Mouse (Mus musculus) G1E (cell line): Measurements from ENCODE around the gene Tppp3. TPM values are rescaled to one million over a fixed set of nuclear protein-coding genes. Genes with fewer than 3 reads are reported as not detected.

ENCODE experiments used
- ATAC-seq: 2 replicates; pipeline ENCODE4 v1.8.0; 2016; ENCODE audit warnings: mild to moderate bottlenecking; ENCODE audit not compliant: insufficient number of reproducible peaks, poor library complexity, low FRiP score, severe bottlenecking; ENCODE audit errors: extremely low read depth
- DNase-seq: peaks from one replicate; pipeline ENCODE4 v3.0.0; 2012; ENCODE audit warnings: low spot score
- H3K27me3 ChIP-seq: 2 replicates; pipeline ENCODE4 v1.6.1; 2012; ENCODE audit warnings: mild to moderate bottlenecking, low read length, inconsistent platforms; ENCODE audit not compliant: insufficient read depth
- H3K36me3 ChIP-seq: replicated peaks from 2 replicates; pipeline ENCODE3; 2012; ENCODE audit warnings: mild to moderate bottlenecking, inconsistent platforms
- H3K4me1 ChIP-seq: 2 replicates; pipeline ENCODE4 v1.6.1; 2012; ENCODE audit warnings: low read depth, low read length, inconsistent platforms, mixed read lengths; ENCODE audit not compliant: insufficient read depth
- H3K4me3 ChIP-seq: 2 replicates; pipeline ENCODE4 v1.5.1; 2012; ENCODE audit warnings: low read depth, mild to moderate bottlenecking, inconsistent platforms, low read length, moderate library complexity, mixed read lengths
- H3K9me3 ChIP-seq: replicated peaks from 2 replicates; pipeline ENCODE4 v1.6.1; 2012; ENCODE audit warnings: inconsistent platforms
- CTCF ChIP-seq: IDR thresholded peaks from 2 replicates; pipeline ENCODE4 v1.5.1; 2012; ENCODE audit warnings: low read depth, low read length, inconsistent platforms, mixed read lengths
- GATA1 ChIP-seq: IDR thresholded peaks from 2 replicates; pipeline ENCODE4 v1.6.1; 2012; ENCODE audit warnings: borderline replicate concordance, low read length, inconsistent platforms, mixed read lengths
- GATA2 ChIP-seq: IDR thresholded peaks from 2 replicates; pipeline ENCODE4 v1.6.1; 2012; ENCODE audit warnings: low read depth, low read length, inconsistent platforms, borderline replicate concordance
- POLR2AphosphoS5 ChIP-seq: IDR thresholded peaks from 2 replicates; pipeline ENCODE4 v1.6.1; 2012; ENCODE audit warnings: low read depth, low read length, inconsistent platforms; ENCODE audit not compliant: insufficient replicate concordance
- TAL1 ChIP-seq: conservative IDR thresholded peaks from 2 replicates; pipeline ENCODE4 v1.6.1; 2012; ENCODE audit warnings: low read depth, low read length, inconsistent platforms, mixed read lengths
- polyA plus RNA-seq: library from polyadenylated mRNA; stranded (reverse); fragments of >175 nt; gene quantifications from 2 replicates; pipeline ENCODE4 v1.2.3, GENCODE M21; 2012
- total RNA-seq, 2 experiments: library from RNA; stranded (forward) in 1 of 2; stranded (reverse) in 1 of 2; fragments of 200-1000 nt in 1 of 2; fragments of >200 nt in 1 of 2; fragmentation: Nextera tagmentation in 1 of 2; gene quantifications; 2 replicates each; pipeline ENCODE4 v1.2.3; 2014 to 2017

Gene Tppp3
- total and polyA plus RNA-seq, 3 experiments, result not detected

- DNase-seq, result no peak
- no peak for ATAC-seq
- Histone ChIP-seq H3K36me3 (no peaks in the 10 kb centered on the region), H3K4me1 (no peaks in the 10 kb centered on the region), H3K27me3 (peaks cover 44% of the 10 kb centered on the region), H3K9me3 (no peaks in the 10 kb centered on the region), H3K4me3 (no peak overlapping the region)
- TF ChIP-seq TAL1 (no peak), CTCF (no peak), POLR2AphosphoS5 (no peak), GATA1 (no peak), GATA2 (no peak)
These were observed 2.2 kb downstream of the Tppp3 start for GRCm38 (mm10) chr8:105469041-105469695.

GRCm38 (mm10) chr8:105468002-105468720 lies 3.2 kb downstream of the Tppp3 start:
- DNase-seq, result no peak
- Histone ChIP-seq H3K36me3 (no peaks in the 10 kb centered on the region), H3K27me3 (peaks cover 39% of the 10 kb centered on the region), H3K4me1 (no peaks in the 10 kb centered on the region), H3K9me3 (no peaks in the 10 kb centered on the region), H3K4me3 (no peak overlapping the region)
- no peak for TF ChIP-seq TAL1
- TF ChIP-seq CTCF, result no peak
- ATAC-seq, result no peak

DNA sequence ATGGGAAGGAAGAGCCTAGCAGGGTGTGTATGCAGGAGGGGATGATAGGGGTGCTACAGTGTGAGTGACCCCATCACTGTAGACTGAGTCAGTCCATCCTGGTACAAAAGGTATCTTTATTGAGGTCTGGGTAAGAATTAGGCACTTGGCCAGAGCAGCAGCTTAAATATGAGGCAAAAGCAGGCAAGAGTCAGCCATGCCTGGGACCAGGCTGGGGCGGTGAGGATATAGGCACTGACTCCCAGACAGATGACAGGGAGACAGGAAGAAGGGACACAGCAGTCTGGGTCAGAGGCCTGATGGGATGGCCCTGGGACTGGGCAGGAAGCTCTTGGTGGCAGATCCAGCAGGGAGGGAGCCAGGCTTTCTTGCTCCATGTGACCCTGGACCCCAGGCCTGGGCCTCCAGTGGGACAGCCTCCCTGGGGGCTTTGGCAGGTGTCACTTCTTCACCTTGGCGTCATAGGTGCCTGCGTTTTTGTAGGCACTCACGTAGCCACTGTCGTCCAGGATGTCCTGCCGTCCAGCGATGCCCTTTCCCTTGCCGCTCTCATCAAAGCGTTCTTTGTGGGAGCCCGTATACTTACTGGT lies 3.8 kb downstream of the Tppp3 start:
- no peak for TF ChIP-seq TAL1
- no peak for TF ChIP-seq GATA1
- no peak for TF ChIP-seq GATA2
- TF ChIP-seq POLR2AphosphoS5, result no peak
- TF ChIP-seq CTCF, result no peak
- Histone ChIP-seq H3K4me3 (no peak overlapping the region), H3K9me3 (no peaks in the 10 kb centered on the region), H3K4me1 (no peaks in the 10 kb centered on the region), H3K27me3 (peaks cover 34% of the 10 kb centered on the region), H3K36me3 (no peaks in the 10 kb centered on the region)
- ATAC-seq, result no peak
- DNase-seq, result no peak

- no peak overlapping the region for H3K4me3 ChIP-seq
- H3K4me1 ChIP-seq, result no peaks in the 10 kb centered on the region
- no peak for TF ChIP-seq GATA1
- no peak for TF ChIP-seq TAL1
- TF ChIP-seq POLR2AphosphoS5, result no peak
- TF ChIP-seq GATA2, result no peak
- no peak for TF ChIP-seq CTCF
- H3K36me3 ChIP-seq, result no peaks in the 10 kb centered on the region
- no peaks in the 10 kb centered on the region for H3K9me3 ChIP-seq
- DNase-seq, result no peak
- peaks cover 32% of the 10 kb centered on the region for H3K27me3 ChIP-seq
- ATAC-seq, result no peak; the same call in 1 of the 2 replicates
These were observed 4.5 kb downstream of the Tppp3 start for GRCm38 (mm10) chr8:105466700-105467291.

DNA sequence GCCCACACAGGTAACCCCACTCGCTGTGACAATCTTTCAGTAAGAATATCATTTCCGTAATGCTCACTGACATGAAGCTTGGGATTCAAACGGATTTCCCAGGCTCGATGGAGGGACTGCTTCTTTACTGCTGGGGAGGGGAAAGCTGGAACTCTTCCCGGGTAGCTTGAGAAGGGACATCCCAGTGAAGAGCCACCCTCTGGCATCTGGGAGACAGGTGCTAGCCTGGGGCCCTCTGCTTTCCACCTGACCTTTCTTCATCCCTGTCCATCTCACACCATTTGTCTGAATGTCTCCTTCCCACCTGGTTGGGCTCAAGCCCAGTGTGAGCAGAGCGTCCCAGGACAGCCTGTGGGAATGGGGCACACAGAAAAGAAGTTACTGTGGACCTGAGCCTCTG lies 5.1 kb downstream of the Tppp3 start:
- peaks cover 30% of the 10 kb centered on the region for H3K27me3 ChIP-seq
- no peak for TF ChIP-seq CTCF
- TF ChIP-seq GATA1, result no peak
- no peak for TF ChIP-seq TAL1
- no peak for TF ChIP-seq POLR2AphosphoS5
- no peak for TF ChIP-seq GATA2
- H3K4me3 ChIP-seq, result no peak overlapping the region
- DNase-seq (no peak), ATAC-seq (no peak)
- H3K4me1 ChIP-seq, result no peaks in the 10 kb centered on the region
- no peaks in the 10 kb centered on the region for H3K36me3 ChIP-seq
- no peaks in the 10 kb centered on the region for H3K9me3 ChIP-seq

DNA sequence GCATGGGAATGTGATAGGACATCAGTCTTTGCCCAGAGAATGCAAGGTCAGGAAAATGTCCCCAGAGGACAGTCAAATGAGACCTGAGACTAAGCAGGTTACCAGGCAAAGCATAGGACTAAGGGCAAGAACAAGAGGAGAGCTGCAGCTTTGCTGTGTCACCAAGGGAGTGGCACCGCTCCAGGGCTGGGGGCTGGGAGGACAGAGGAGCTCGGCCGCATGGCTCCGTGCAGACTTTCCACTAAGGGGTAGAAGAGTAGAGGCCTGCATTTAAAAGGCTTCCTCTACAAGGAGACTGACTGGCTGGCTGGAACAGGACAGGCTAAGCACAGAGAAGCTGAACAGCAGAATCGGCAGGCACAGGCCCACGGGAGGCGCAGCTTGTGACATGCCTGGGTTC lies 6.7 kb downstream of the Tppp3 start:
- H3K4me3 ChIP-seq, result no peak overlapping the region
- no peaks in the 10 kb centered on the region for H3K4me1 ChIP-seq
- ATAC-seq (no peak), DNase-seq (no peak)
- TF ChIP-seq TAL1 (no peak), GATA2 (no peak), CTCF (no peak), POLR2AphosphoS5 (no peak)
- H3K9me3 ChIP-seq, result no peaks in the 10 kb centered on the region
- H3K27me3 ChIP-seq, result peaks cover 28% of the 10 kb centered on the region
- H3K36me3 ChIP-seq, result no peaks in the 10 kb centered on the region
